Comparison of ENCODE assay signal across 8 mouse cellular contexts in genomic region chr17:5941230-5942043, GRCm38 (mm10). TPM values are rescaled to one million over a fixed set of nuclear protein-coding genes. Genes with fewer than 3 reads are reported as not detected.
DNase-seq lines count a peak whose midpoint lies in the region; ATAC-seq and TF ChIP-seq lines count a peak whose summit lies in the region.

Gene Synj2, plus strand, starts transcription at chr17:5941280.

- H3K4me2 ChIP-seq in midbrain, embryonic 16.5 days (ENCODE audit: low read length): peak within 1 kb of the TSS; percentile 89

- WGBS in liver, adult 2 months: 1% methylated on average over 46 of the region's 52 CpGs
- WGBS in midbrain, embryonic 16.5 days: under 1% methylated on average over 40 of the region's 52 CpGs

- no peaks in the 10 kb centered on the region for H3K79me2 ChIP-seq in liver, adult 2 months (ENCODE audit: control insufficient read depth, insufficient read depth, low read length)

- no peaks in the 10 kb centered on the region for H3K36me3 ChIP-seq in liver, adult 2 months (ENCODE audit: control insufficient read depth, insufficient read depth, low read length)
- H3K36me3 ChIP-seq in midbrain, embryonic 16.5 days (ENCODE audit: control insufficient read depth, insufficient read depth, low read length): no peaks in the 10 kb centered on the region

- TF ChIP-seq POLR2A in liver, adult 2 months (IDR thresholded peaks at IDR 0.05; ENCODE audit: extremely low read depth, insufficient read depth, low read length): no peak

- H3K4me3 ChIP-seq in liver, adult 2 months (ENCODE audit: insufficient read depth, low read depth, low read length): peak within 1 kb of the TSS; percentile 96
- peak within 1 kb of the TSS; percentile 51 for H3K4me3 ChIP-seq in midbrain, embryonic 16.5 days (ENCODE audit: low read depth, low read length)

- TF ChIP-seq CTCF in liver, adult 2 months (IDR thresholded peaks at IDR 0.05; ENCODE audit: low read depth, low read length): no peak

- peak; percentile 68; the same call in 1 of the 2 replicates for ATAC-seq in midbrain, embryonic 16.5 days

- H3K27me3 ChIP-seq in liver, adult 2 months (ENCODE audit: control insufficient read depth, insufficient read depth, low read length): no peaks in the 10 kb centered on the region
- peaks cover 21% of the 10 kb centered on the region for H3K27me3 ChIP-seq in midbrain, embryonic 16.5 days (ENCODE audit: control insufficient read depth, insufficient read depth, low read depth, low read length)

- no peaks in the 10 kb centered on the region for H3K9me3 ChIP-seq in midbrain, embryonic 16.5 days (replicated peaks; ENCODE audit: control insufficient read depth, low read length, poor library complexity, severe bottlenecking)

- H3K9ac ChIP-seq in liver, adult 2 months (ENCODE audit: low read depth, low read length): peak within 1 kb of the TSS; percentile 93
- H3K9ac ChIP-seq in midbrain, embryonic 16.5 days (ENCODE audit: low read depth, low read length): peak within 1 kb of the TSS; percentile 62

- DNase-seq in 3134 (ENCODE audit: extremely low read depth, insufficient read length, low spot score): peak; percentile 83
- peak; percentile 45 for DNase-seq in ZHBTc4 (ENCODE audit: low read depth, low spot score)
- DNase-seq in embryo, embryonic 9.5 days (ENCODE audit: extremely low spot score): peak; percentile 72
- DNase-seq in heart, adult 9 months (ENCODE audit: low spot score in 2 of 2): peak; percentile 50 to 55
- peak; percentile 40 for DNase-seq in kidney, adult 9 months
- DNase-seq in liver, adult 2 months (ENCODE audit: extremely low read depth, low read depth, low spot score): peak; percentile 38
- DNase-seq in testis, postnatal 14 days (ENCODE audit: low spot score): peak; percentile 54

- H3K27ac ChIP-seq in liver, adult 2 months (replicated peaks; ENCODE audit: insufficient read depth, low read depth, low read length): no peak within 1 kb of the TSS
- H3K27ac ChIP-seq in midbrain, embryonic 16.5 days (ENCODE audit: low read length): no peak within 1 kb of the TSS

- no peaks in the 10 kb centered on the region for H3K4me1 ChIP-seq in liver, adult 2 months (ENCODE audit: control insufficient read depth, insufficient read depth, low read length)
- peaks cover 10% of the 10 kb centered on the region for H3K4me1 ChIP-seq in midbrain, embryonic 16.5 days (ENCODE audit: control insufficient read depth, insufficient read depth, low read length)

RNA-seq across cellular contexts. Expression of gene Synj2, which starts in this region (rescaled TPM):
- 3.0 and 3.7 TPM in 2 replicates for total RNA-seq in liver, adult 2 months (2014; rRNA removed)
- polyA plus RNA-seq in liver, adult 2 months (2012; rRNA removed): 0.66 and 1.2 TPM in 2 replicates
- 0.93 and 1.5 TPM in 2 replicates for polyA plus RNA-seq in midbrain, embryonic 16.5 days (2015; fragmentation: Nextera tagmentation; extraction: Ambion mirVana)
